Mouse (Mus musculus) effector memory CD4-positive, alpha-beta T cell, adult 5 months (primary cell): ENCODE data around the gene Eme2. TPM values are rescaled to one million over a fixed set of nuclear protein-coding genes. Genes with fewer than 3 reads are reported as not detected.

Source experiments
- polyA plus RNA-seq: library from polyadenylated mRNA; unstranded; fragments of 100-300 nt; shearing (Covaris generic); gene quantifications from one replicate; pipeline ENCODE4 v1.2.1, GENCODE M21; 2017

Eme2 gene
- 35.7 TPM for polyA plus RNA-seq

DNA sequence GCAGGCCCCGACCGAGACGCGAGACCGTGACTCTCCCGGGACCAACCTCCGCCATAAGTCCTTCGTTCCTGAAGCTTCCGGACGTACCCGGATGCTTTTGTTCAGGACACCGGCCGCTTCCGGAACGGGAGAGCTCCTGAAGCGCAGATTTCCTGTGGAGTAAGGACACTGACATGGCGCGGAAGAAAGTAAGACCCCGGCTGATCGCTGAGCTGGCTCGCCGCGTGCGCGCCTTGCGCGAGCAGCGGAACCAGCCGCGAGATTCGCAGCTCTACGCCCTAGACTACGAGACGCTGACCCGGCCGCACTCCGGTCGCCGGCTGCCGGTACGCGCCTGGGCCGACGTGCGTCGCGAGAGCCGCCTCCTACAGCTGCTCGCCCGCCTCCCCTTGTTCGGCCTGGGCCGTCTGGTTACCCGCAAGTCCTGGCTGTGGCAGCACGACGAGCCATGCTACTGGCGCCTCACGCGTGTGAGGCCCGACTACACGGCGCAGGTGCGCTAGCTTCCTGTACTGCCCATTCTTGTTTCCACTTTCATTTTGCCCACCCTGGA lies at the start of gene Eme2, which contains the start of gene Mrps34:
Gene Eme2 (minus strand): TSS at position 93 of the 553 bp plus-strand sequence.
Gene Mrps34 (plus strand): TSS at position 122 of the 553 bp plus-strand sequence.

DNA sequence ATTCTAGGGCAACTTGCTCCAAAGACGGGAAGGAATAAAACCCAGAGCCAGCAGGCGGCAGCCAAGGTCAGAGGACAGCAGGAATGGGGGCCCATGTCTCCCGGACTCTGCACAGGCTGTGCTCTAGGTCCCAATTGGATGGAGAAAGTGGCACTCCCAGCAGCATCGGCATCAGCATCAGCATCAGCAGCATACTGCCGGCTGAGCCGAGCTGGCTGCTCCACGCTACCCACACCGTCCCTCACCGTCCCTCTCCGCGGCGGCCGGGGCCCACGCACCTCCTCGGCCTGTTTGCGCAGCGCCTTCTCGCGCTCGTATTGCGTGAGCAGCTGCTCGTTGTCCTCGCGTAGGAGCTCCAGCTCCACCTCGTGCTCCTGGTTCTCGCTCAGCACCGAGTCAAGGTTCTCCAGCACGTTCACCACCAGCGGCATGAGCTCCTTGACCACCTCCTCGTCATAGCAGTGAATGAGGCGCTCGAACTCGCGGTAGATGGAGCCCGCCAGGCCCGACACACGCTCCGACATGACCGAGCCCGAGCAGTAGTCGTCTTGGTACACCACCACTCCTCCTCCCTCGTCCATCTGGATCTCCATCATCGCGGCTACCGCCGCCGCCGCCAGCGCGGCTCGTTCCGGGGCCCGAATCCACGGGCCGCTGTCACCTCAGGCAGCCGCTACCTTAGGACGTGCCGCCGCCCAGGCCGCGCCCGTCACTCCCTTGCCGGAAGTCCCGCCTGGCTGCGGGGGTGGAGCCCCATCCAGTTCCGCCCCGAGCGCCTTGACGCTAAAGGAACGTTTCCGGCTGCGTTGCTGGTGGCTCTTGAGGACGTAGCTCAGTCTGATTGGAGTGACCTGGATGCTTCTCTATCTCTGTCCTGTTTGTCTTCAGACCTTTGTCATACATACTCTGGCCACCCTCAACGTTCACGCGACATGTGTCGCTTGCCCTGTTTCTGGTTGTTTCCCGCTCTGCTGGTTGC lies 41.7 kb upstream of the Eme2 start, which contains the start of gene Mapk8ip3:
Gene Mapk8ip3 (minus strand): TSS at position 719 of the 979 bp plus-strand sequence.

DNA sequence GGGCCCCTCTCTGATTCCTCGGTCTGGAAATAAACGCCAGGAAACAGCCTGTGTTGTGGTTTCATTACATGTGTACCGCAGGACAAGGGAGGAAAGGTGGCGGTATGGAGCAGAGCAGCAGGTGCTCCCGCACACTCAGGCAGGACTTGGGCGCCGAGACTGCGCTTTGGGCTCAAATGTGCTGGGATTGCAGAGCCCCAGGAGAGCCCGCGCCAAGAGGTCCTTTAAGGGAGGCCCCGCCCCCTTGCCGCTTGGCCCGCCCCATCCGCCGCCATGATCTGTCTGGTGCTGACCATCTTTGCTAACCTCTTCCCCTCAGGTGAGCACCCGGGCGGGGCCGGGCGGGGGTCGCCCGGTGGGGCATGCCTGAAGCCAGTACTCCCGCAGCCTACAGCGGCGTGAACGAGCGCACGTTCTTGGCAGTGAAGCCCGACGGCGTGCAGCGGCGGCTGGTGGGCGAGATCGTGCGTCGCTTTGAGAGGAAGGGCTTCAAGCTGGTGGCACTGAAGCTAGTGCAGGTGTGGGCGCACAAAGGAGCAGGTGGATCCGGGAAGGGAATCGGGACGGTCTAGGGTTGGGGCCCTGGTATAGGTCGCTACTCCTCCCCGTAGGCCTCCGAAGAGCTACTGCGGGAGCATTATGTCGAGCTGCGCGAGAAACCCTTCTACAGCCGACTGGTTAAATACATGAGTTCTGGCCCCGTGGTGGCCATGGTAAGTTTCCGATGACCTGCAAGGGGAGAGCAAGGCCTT lies 1.5 kb upstream of the Eme2 start, which contains the start of gene Nme3:
Gene Nme3 (plus strand): TSS at position 260 of the 752 bp plus-strand sequence.

DNA sequence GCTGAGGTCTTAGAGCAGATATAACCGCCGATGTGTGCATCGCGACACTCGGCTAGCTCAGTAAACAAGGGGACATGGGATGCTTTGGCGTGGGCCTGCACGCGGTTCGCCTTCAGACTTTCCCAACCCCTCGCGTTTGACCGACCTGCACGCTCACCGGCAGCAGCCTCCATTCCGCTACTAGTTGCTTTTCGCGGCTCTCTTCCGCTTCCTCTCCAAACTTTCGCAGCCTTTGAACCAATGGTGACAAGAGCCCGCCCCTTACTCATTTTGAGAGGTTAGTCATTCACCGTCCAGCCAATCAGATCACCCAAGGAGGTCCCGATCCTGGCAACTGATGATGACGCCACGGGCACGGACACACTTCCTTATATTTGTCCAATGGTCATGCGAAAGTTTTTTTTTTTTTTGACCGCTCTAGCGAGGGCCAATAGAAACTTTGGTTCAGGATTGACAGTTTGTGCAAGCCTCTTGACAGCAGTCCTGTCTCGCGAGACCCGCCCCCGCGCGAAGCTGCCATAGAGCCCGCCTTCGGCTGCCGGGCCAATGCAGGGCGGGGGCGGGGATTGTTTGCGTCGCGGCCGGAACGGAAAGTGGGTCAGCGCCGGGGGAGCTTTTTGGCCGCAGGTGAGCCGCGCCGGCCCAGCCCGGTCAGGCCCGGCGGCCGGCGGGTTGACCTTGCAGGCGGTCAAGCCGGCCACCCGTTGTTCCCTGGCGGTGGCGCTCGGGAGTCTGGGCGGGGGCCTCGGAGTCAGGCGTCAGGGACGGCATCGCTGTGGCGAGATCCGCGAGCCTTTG lies 8.6 kb downstream of the Eme2 start, which contains the start of the genes Nubp2 and Spsb3:
Gene Nubp2 (minus strand): TSS at position 216 of the 798 bp plus-strand sequence.
Gene Spsb3 (plus strand): TSS at position 510 of the 798 bp plus-strand sequence.

DNA sequence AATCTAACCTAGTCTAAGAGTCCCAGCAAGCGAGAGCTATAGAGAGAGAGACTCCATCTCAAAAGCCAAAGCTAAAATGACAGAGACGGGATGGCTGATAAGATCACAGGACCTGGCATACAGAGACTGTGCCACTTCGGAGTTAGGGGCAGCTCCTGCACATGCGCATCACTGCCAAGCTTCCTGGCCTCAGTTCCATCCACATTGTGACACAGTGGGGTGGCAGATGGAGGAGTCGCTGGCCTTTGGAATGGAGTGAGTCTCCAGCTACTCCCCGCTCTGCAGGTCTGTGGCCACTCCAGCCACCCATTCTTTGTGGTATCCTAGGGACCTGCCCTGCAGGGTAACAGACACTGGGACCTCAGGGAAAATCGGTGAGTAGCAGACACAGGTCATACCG lies 29.1 kb downstream of the Eme2 start, which contains the start of gene Igfals:
Gene Igfals (plus strand): TSS at position 222 of the 400 bp plus-strand sequence.

DNA sequence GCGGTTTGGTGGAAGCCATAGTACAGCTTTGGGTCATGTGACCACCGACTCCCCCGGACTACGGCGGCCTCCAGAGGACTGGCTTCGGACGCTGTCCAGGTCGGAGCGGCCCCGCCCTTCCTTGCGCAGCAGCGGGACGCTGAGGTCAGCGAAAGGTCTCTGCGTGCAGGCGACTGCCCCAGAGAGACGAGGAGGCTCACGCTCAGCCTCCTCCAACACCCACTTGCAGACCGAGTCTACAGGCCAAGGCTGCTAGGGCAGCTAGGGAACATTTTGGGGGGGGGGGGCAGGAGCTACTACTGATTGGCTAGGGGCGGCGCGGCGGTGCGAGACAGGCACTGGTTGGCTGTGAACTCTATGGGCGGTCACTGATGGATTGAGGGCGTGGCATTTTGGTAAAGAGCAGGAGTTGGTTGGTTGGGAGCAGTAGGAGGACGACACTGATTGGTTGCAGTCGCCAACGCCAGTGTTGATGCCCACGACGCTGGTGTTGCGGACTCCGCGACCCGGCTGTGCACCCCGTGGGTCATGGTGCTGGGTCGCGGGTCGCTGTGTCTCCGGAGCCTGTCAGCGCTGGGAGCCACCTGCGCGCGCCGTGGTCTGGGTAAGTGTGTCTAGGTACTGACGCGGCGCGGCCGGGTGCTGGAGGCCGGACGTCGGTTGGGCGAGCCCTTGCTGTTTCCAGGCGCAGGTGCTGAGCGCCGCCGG lies 44.7 kb downstream of the Eme2 start, which contains the start of gene Fahd1:
Gene Fahd1 (minus strand): TSS at position 300 of the 708 bp plus-strand sequence.

DNA sequence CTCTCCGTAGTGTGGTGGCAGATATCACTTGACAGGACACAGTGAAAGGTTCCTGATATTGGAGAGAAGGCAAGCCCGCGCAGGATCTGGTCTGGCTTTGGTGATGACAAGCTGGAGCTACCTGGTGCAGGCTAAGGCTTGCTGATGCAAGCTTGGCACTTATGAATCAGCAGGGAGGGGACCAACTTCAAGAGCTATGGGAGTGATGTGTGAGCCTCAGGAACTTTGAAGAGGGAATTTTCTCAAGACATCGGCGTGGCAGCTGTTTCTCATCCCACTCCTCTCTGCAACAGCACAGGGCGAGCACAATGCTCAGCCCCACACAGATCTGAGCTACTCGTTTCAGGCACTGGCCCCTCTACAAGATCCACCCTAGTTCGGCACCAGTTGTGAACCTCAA lies 55.0 kb downstream of the Eme2 start, which contains the start of gene Hagh:
Gene Hagh (plus strand): TSS at position 302 of the 400 bp plus-strand sequence.

Other genes with a start within 250 kb of the Eme2 start
- 0.34 TPM for gene Slc9a3r2, start 244.8 kb downstream of the Eme2 start, polyA plus RNA-seq
- not detected for gene Npw, start 236.6 kb downstream of the Eme2 start, polyA plus RNA-seq
- 20.9 TPM for gene Zfp598, start 225.4 kb downstream of the Eme2 start, polyA plus RNA-seq
- 0.34 TPM for gene Syngr3, start 205.1 kb downstream of the Eme2 start, polyA plus RNA-seq
- gene Gfer, start 198.9 kb downstream of the Eme2 start, polyA plus RNA-seq, result 30.1 TPM
- gene Noxo1, start 198.9 kb downstream of the Eme2 start, polyA plus RNA-seq, result 1.4 TPM
- gene Tbl3, start 187.4 kb downstream of the Eme2 start, polyA plus RNA-seq, result 40.1 TPM
- gene Rnf151, start 177.0 kb downstream of the Eme2 start, polyA plus RNA-seq, result not detected
- gene Rps2, start 177.0 kb downstream of the Eme2 start, polyA plus RNA-seq, result 937 TPM
- gene Ndufb10, start 170.6 kb downstream of the Eme2 start, polyA plus RNA-seq, result 131 TPM
- not detected for gene Rpl3l, start 167.3 kb downstream of the Eme2 start, polyA plus RNA-seq
- gene Msrb1, start 158.4 kb downstream of the Eme2 start, polyA plus RNA-seq, result 8.5 TPM
- gene Hs3st6, start 142.1 kb downstream of the Eme2 start, polyA plus RNA-seq, result not detected
- not detected for gene Meiob, start 90.8 kb downstream of the Eme2 start, polyA plus RNA-seq
- 37.5 TPM for gene Hagh, start 54.9 kb downstream of the Eme2 start, polyA plus RNA-seq
- 0.34 TPM for gene Fahd1, start 44.7 kb downstream of the Eme2 start, polyA plus RNA-seq
- not detected for gene Igfals, start 29.1 kb downstream of the Eme2 start, polyA plus RNA-seq
- 57.2 TPM for gene Nubp2, start 8.7 kb downstream of the Eme2 start, polyA plus RNA-seq
- 61.2 TPM for gene Spsb3, start 8.4 kb downstream of the Eme2 start, polyA plus RNA-seq
- 43.8 TPM for gene Mrps34, start within 50 bp of the Eme2 start, polyA plus RNA-seq
- gene Nme3, start 1.4 kb upstream of the Eme2 start, polyA plus RNA-seq, result 27.5 TPM
- 56.1 TPM for gene Mapk8ip3, start 41.9 kb upstream of the Eme2 start, polyA plus RNA-seq
- gene Jpt2, start 65.6 kb upstream of the Eme2 start, polyA plus RNA-seq, result 20.1 TPM
- 8.5 TPM for gene Cramp1l, start 120.7 kb upstream of the Eme2 start, polyA plus RNA-seq
- gene Ift140, start 121.0 kb upstream of the Eme2 start, polyA plus RNA-seq, result 14.7 TPM
- 0.42 TPM for gene Tmem204, start 188.5 kb upstream of the Eme2 start, polyA plus RNA-seq
- gene Telo2, start 220.9 kb upstream of the Eme2 start, polyA plus RNA-seq, result 18.4 TPM
- gene Ptx4, start 225.7 kb upstream of the Eme2 start, polyA plus RNA-seq, result not detected
- 25.9 TPM for gene Clcn7, start 238.3 kb upstream of the Eme2 start, polyA plus RNA-seq